Mouse (Mus musculus) CH12.LX (cell line): ENCODE measurements around the gene Alcam.

Experiments
- HCFC1 ChIP-seq: IDR thresholded peaks from 2 replicates; pipeline ENCODE4 v1.6.1; 2012; ENCODE audit warnings: low read depth, mild to moderate bottlenecking, inconsistent platforms, low read length, improper control_type of control experiment
- POLR2AphosphoS2 ChIP-seq: IDR thresholded peaks from 2 replicates; pipeline ENCODE4 v1.6.1; 2011; ENCODE audit warnings: low read depth, low read length, improper control_type of control experiment
- USF1 ChIP-seq: IDR thresholded peaks from 2 replicates; pipeline ENCODE4 v1.6.1; 2014; ENCODE audit warnings: low read depth, mild to moderate bottlenecking, inconsistent platforms, low read length, improper control_type of control experiment

DNA sequence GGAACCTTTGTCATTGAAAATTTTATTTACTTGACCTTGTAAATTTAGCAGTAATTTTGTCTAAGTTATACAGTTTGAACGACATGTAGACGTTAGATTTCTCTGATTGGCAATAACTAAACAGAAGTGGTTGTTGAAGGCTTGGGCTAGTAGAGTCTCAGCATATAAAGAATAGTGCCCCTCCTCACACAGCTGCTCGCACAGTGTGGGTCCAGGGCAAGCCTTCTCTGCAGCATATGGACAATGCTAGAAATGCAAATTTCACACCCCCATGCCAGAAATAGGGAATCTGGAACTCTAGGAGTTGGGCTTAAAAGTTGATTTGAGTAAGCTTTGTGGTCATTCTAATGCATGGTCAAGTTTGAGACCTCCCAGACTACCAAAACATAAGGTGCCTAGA is 23.8 kb downstream of the Alcam start:
- TF ChIP-seq POLR2AphosphoS2 (no peak), USF1 (no peak), HCFC1 (no peak)
